In genomic region chr17:87331336-87332141, GRCm38 (mm10) we compare ENCODE assay signal across 10 mouse cellular contexts. TPM values are rescaled to one million over a fixed set of nuclear protein-coding genes. Genes with fewer than 3 reads are reported as not detected.
DNase-seq lines count a peak whose midpoint lies in the region; ATAC-seq lines count a peak whose summit lies in the region.
"Had no signal": no experiment of that assay in that cellular context is flagged by ENCODE, and none has a peak within 500 bp of the region (broad histone marks: within the 10 kb centered on the region; RNA-seq: fewer than 3 reads in every experiment).

No protein-coding gene starts in this region.

- H3K9me3 ChIP-seq in liver, embryonic 12.5 days (replicated peaks) = no peaks in the 10 kb centered on the region

- H3K27me3 ChIP-seq in liver, embryonic 12.5 days (replicated peaks) = no peaks in the 10 kb centered on the region

- peaks cover 22% of the 10 kb centered on the region for H3K4me1 ChIP-seq in liver, embryonic 12.5 days

- H3K9ac ChIP-seq in liver, embryonic 12.5 days = no peak overlapping the region

- peaks cover 44% of the 10 kb centered on the region for H3K36me3 ChIP-seq in liver, embryonic 12.5 days

- H3K27ac ChIP-seq in liver, embryonic 12.5 days = 0 out of 2 replicates have a peak overlapping the region, but pooled peaks have one; percentile 23

- no peak for ATAC-seq in liver, embryonic 12.5 days
- ATAC-seq in erythroid progenitor cell, adult 5-6 weeks (replicated peaks; ENCODE audit: low FRiP score, poor library complexity, severe bottlenecking) = no peak

- WGBS in liver, embryonic 12.5 days (ENCODE audit: insufficient replicate concordance) = 55% methylated on average over 11 of the region's 11 CpGs

- H3K4me2 ChIP-seq in liver, embryonic 12.5 days = peak overlapping the region; percentile 19; the same call in 1 of the 2 replicates

- DNase-seq in embryo, embryonic 10.5 days (ENCODE audit: low spot score) = peak; percentile 49
- no peak for DNase-seq in embryo, embryonic 10 days (ENCODE audit: low spot score)
- peak; percentile 43 for DNase-seq in right cerebral cortex, postnatal 4 days
- no peak for DNase-seq in right cerebral cortex, postnatal 25 days
- DNase-seq in MN1 (ENCODE audit: low spot score) = no peak
- no peak for DNase-seq in Muller cell, postnatal 12 days (ENCODE audit: inconsistent ontology term)
- DNase-seq: adrenal gland, adult 8-10 months; kidney, adult 11 months had no signal

- H3K4me3 ChIP-seq in liver, embryonic 12.5 days = no peak overlapping the region

RNA-seq across cellular contexts. Expression of gene Ttc7, which starts 48.9 kb away (rescaled TPM):
- 15.3 and 17.0 TPM in 2 replicates for polyA plus RNA-seq in liver, embryonic 12.5 days (2016; fragmentation: Nextera tagmentation; extraction: Ambion mirVana)
- total RNA-seq in erythroid progenitor cell, adult 5-6 weeks (2015; ENCODE audit: low replicate concordance) = 27.0 and 35.2 TPM in 2 replicates
- total RNA-seq in erythroid progenitor cell, adult 5-6 weeks (2017; ENCODE audit: low replicate concordance) = 23.4 and 30.7 TPM in 2 replicates

Comparison
In these comparisons a context has a peak if more than half of its experiments do, and no peak if none do; other contexts are left out.
1. DNase-seq: peak in embryo, embryonic 10.5 days (single experiment) and right cerebral cortex, postnatal 4 days (single experiment); none in embryo, embryonic 10 days (single experiment), right cerebral cortex, postnatal 25 days (single experiment), MN1 (single experiment) and Muller cell, postnatal 12 days (single experiment).